Mouse (Mus musculus) activated CD4-positive, CD25-positive, alpha-beta regulatory T cell, adult 4 months (primary cell): Measurements from ENCODE around the gene Hmgn1. TPM values are rescaled to one million over a fixed set of nuclear protein-coding genes. Genes with fewer than 3 reads are reported as not detected.
A peak's percentile ranks its signal among the peaks of the same experiment; 100 is the strongest.

Experiments
- ATAC-seq: one replicate; pipeline ENCODE4 v1.8.0; 2017
- polyA plus RNA-seq, 2 experiments: library from polyadenylated mRNA; unstranded; fragments of 100-300 nt; shearing (Covaris generic); gene quantifications; one replicate each; pipeline ENCODE4 v1.2.1; 2017

Hmgn1 gene
- polyA plus RNA-seq, result 10 to 100 TPM; 89.9 to 90.5 TPM

- ATAC-seq, result peak; percentile 77
These were observed at the start of gene Hmgn1 for GRCm38 (mm10) chr16:96127657-96128344. Hmgn1 (minus strand) TSS chr16:96127729.

DNA sequence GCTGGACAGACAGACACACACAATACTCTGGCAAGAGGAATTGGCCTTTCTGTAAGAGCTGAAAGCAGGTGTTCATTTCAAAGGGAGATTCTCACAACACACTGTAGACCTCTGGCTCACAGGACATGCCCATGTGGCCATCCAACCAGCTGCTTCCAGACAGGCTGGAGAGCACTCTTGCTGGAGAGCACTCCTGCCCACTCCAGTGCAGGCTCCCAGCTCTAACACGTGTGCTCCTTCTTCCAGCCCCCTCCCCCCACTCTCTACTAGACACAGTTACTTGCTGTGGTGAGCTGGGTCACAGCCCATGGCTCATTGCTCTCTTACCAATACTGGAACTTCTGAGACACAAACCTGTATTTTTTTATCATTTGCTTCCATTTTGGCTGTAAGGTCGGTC lies 47.9 kb upstream of the Hmgn1 start:
- ATAC-seq, result no peak

DNA sequence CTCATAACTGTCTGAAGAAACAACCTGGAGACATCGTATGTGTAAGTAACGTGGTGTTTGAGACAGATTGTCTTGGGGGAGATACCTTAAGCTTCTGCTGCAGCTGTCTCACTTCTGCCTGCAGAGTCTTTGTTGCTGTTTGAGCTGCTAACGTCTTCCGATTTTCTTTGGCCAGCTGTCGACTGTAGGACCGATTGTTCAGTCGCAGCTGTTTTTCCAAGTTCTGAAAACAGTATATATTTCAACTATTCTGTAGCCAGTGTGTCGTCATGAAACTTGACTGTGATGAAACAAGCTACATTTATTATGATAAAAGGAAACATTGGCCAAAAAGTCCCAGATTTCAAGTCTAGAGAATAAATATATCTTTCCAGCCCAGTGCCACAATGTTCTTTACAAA lies 46.1 kb upstream of the Hmgn1 start:
- no peak for ATAC-seq

GRCm38 (mm10) chr16:96168837-96169236 lies 41.3 kb upstream of the Hmgn1 start:
- no peak for ATAC-seq

- no peak for ATAC-seq
These were observed 38.3 kb upstream of the Hmgn1 start for GRCm38 (mm10) chr16:96165723-96166264.

GRCm38 (mm10) chr16:96161336-96161735 lies 33.8 kb upstream of the Hmgn1 start:
- no peak for ATAC-seq

DNA sequence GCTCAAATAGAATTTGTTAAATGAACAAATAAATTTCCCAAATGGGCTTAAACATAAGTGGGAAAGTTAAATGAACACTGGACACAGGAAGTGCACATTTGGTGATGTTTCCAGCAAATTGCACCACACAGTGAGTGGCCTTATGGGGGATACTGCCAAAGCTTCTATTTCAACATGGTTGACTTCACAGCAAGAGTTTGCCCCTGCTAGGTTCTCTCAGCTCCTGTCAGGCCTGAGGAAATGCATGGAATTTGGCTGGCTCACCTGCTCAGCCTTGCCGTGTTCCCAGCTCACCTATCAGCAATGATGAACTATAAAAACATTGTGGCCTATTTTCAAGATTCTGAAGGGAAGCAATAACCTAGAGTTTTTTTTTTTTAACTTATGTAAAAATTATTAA lies 33.4 kb upstream of the Hmgn1 start:
- ATAC-seq, result no peak

GRCm38 (mm10) chr16:96159794-96160346 lies 32.3 kb upstream of the Hmgn1 start:
- ATAC-seq, result no peak

- ATAC-seq, result peak; percentile 75
These were observed 31.7 kb upstream of the Hmgn1 start for GRCm38 (mm10) chr16:96159091-96159731.

DNA sequence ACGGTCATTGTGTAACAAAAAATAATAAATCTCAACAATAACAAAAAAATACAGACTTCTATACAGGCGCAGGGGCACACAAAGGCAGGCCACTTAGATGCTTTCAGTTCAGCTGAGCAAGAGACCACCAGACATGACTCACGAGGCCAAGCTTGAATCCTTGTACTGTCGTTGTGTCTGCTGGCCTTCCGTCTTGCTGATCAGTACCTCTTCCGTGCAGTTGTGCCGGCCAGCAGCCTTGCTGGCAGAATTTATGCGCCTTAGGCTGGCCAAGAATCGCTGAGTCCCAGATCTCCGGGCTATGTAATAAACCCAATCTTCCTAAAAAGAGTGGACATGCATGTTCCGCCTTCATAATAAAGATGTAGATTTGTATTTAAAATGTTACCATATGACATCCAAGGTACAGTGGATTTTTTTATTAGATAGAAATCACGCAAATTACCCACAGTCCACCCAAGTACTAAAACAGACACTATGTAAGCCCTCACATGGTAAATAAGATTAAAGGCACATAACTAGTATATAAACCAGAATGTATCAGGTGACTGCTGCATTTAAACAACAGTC lies 31.1 kb upstream of the Hmgn1 start:
- ATAC-seq, result no peak

GRCm38 (mm10) chr16:96157171-96157570 lies 29.6 kb upstream of the Hmgn1 start:
- ATAC-seq, result no peak

GRCm38 (mm10) chr16:96156019-96156418 lies 28.5 kb upstream of the Hmgn1 start:
- no peak for ATAC-seq

- no peak for ATAC-seq
These were observed 26.9 kb upstream of the Hmgn1 start for GRCm38 (mm10) chr16:96154476-96154875.

- ATAC-seq, result peak; percentile 52
These were observed 24.0 kb upstream of the Hmgn1 start for GRCm38 (mm10) chr16:96151551-96151950.

GRCm38 (mm10) chr16:96150995-96151394 lies 23.5 kb upstream of the Hmgn1 start:
- ATAC-seq, result no peak

- ATAC-seq, result no peak
These were observed 21.8 kb upstream of the Hmgn1 start for GRCm38 (mm10) chr16:96149311-96149710.

GRCm38 (mm10) chr16:96148834-96149233 lies 21.3 kb upstream of the Hmgn1 start:
- ATAC-seq, result no peak

- ATAC-seq, result no peak
These were observed 18.3 kb upstream of the Hmgn1 start for GRCm38 (mm10) chr16:96145814-96146213.

DNA sequence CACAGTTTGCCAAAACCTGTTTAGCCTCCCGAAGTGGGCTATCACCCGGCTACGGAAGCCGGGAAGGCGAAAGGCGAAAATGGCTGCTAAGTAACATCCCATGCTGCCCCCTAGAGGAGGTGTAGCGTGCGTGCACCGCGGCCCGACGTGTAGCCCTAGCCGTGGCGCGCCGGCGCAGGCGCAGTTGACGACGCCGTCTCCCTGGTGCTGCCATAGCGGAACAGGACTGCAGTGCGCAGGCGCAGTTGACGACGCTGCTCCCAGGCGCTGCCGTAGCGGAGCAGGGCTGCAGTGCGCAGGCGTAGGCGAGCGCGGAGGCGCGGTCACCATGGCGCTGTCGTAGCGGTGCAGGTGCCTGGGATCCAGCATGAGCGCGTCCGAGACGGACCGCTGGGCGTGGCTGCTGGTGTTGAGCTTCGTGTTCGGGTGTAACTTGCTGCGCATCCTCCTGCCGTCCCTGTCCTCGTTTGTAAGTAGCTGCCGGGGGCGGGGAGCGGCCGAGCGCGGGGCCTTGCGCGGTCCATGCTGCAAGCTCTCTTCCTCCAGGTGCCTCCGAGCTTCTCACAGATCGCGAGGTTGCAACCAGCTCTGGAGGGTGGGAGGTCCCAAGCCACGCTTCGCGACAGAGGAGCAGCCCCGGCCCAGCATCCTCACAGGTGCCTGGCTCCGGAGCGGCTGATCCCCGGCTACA lies 17.7 kb upstream of the Hmgn1 start, which contains the start of gene Wrb:
Wrb (plus strand) TSS at position 298 of the 691 bp plus-strand sequence.
- ATAC-seq, result peak; percentile 94

- ATAC-seq, result peak; percentile 1
These were observed 17.2 kb upstream of the Hmgn1 start for GRCm38 (mm10) chr16:96144748-96145109.

DNA sequence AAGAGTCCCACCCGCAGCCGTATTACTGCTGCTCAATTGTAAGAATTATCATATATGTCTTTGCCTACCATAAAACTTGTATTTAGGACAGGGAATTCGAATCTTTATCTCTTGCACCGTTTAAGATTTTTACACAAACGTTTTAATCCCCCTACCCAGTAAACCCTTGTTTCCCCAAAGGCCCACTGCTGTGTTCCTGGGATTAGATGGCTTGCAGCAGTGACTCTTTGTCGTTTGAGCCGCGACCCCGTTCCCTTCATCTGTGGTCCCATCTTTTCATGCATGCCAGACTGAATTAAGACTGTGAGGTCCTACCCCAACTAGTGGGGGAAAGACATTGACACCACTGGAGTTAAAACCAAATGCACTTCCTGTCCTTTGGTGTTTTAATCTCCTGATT lies 937 bp upstream of the Hmgn1 start:
- no peak for ATAC-seq

- ATAC-seq, result peak; percentile 24
These were observed 257 bp downstream of the Hmgn1 start for GRCm38 (mm10) chr16:96127288-96127656.

DNA sequence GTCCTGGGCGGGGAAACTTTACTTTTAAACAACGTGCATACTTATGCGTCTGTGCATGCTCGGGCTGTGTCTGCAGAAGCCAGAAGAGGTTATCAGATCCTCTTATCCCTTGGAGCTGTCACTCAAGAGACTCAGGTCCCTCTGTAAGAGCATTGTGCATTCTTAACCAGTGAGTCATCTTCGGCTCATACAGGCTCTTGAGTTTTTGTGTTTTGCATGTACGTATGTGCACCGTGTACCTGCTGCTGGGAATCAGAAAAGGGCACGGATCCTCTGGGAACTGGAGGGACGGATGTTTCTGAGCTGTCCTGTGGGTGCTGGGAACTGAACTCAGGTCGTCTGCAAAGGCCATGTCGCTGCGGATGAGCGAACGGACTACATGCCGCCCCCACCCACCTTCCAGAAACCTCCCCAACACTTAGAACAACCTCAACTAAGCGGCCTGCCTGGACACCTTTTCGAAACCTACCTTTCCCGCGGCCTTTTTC lies 801 bp downstream of the Hmgn1 start:
- no peak for ATAC-seq
